Mouse (Mus musculus): ENCODE measurements around the gene Rom1.

DNA sequence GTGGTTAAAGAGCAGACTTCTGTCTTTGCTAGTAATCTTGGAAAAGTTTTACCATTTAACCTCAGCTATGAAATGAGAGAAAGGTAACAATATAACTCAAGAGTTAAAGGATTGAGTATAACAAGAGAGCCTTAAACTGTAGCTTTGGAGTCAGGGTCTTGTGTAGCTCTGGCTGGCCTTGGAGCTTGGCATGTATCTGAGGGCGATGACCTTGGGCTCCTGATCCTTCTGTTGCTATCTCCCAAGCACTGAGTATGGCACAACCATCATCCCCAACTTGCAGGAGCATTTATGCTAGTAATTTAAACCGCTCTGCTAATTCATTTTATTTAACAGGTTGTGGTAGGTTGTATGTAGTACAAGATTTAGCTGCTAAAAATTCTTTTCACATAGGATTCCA lies 46.3 kb upstream of the Rom1 start:
- TF ChIP-seq CTCF (IDR thresholded peaks at IDR 0.05; ENCODE audit: borderline replicate concordance, control insufficient read depth, extremely low read depth, insufficient read depth, low read length, poor library complexity) (no peak), POLR2A (IDR thresholded peaks at IDR 0.05; ENCODE audit: control insufficient read depth, extremely low read depth, insufficient read depth, low read length, poor library complexity) (no peak)
